Mouse (Mus musculus): Measurements from ENCODE around the gene Ftl1.
A peak's percentile ranks its signal among the peaks of the same experiment; 100 is the strongest.

- TF ChIP-seq CTCF (IDR thresholded peaks at IDR 0.05), result peak; percentile 85
- no peak for TF ChIP-seq POLR2A (IDR thresholded peaks at IDR 0.05; ENCODE audit: insufficient read depth, low read depth, low read length)
Observed at GRCm38 (mm10) chr7:45477003-45477402, 17.3 kb upstream of the Ftl1 start.
